Mouse (Mus musculus) ES-E14 (cell line): Measurements from ENCODE around the gene Lmnb2. TPM values are rescaled to one million over a fixed set of nuclear protein-coding genes. Genes with fewer than 3 reads are reported as not detected.

Experiments used
- DNase-seq: peaks from one replicate; pipeline ENCODE4 v3.0.0-alpha.2; 2013; ENCODE audit warnings: low read depth, low spot score
- H3K27ac ChIP-seq: 2 replicates; pipeline ENCODE4 v1.5.1; 2012; ENCODE audit warnings: low read depth, mild to moderate bottlenecking, low read length, moderate library complexity, mixed read lengths; ENCODE audit not compliant: poor library complexity, insufficient read depth, severe bottlenecking
- H3K36me3 ChIP-seq: 2 replicates; pipeline ENCODE4 v1.6.1; 2012; ENCODE audit warnings: mild to moderate bottlenecking, low read length, moderate library complexity, mixed read lengths; ENCODE audit not compliant: control insufficient read depth, poor library complexity, insufficient read depth, severe bottlenecking
- H3K4me1 ChIP-seq, 2 experiments: fragments of 150-350 bp in 1 of 2; sonication (generic) in 1 of 2; 2 replicates each; pipeline ENCODE4 v1.6.1; 2012; ENCODE audit warnings: low read length in 2 of 2, mild to moderate bottlenecking in 1 of 2, mixed read lengths in 1 of 2; ENCODE audit not compliant: control insufficient read depth in 2 of 2, insufficient read depth in 2 of 2, poor library complexity in 1 of 2
- H3K4me3 ChIP-seq, 2 experiments: fragments of 150-350 bp in 1 of 2; sonication (generic) in 1 of 2; 2 replicates each; pipeline ENCODE4 v1.5.1; 2012; ENCODE audit warnings: low read length in 2 of 2, low read depth in 1 of 2, mild to moderate bottlenecking in 1 of 2, mixed read lengths in 1 of 2; ENCODE audit not compliant: insufficient read depth in 1 of 2, poor library complexity in 1 of 2, severe bottlenecking in 1 of 2
- H3K9ac ChIP-seq: 2 replicates; pipeline ENCODE4 v1.6.1; 2012; ENCODE audit warnings: low read depth, mild to moderate bottlenecking, low read length, mixed read lengths; ENCODE audit not compliant: poor library complexity, insufficient read depth, severe bottlenecking
- H3K9me3 ChIP-seq: fragments of 150-350 bp; sonication (generic); 2 replicates; pipeline ENCODE4 v1.6.1; 2012; ENCODE audit warnings: low read depth, mild to moderate bottlenecking, low read length; ENCODE audit not compliant: control insufficient read depth, insufficient read depth
- CHD2 ChIP-seq: IDR thresholded peaks from 2 replicates; pipeline ENCODE4 v1.6.1; 2014; ENCODE audit warnings: mild to moderate bottlenecking, low read depth, low read length, inconsistent platforms
- HCFC1 ChIP-seq: IDR thresholded peaks from 2 replicates; pipeline ENCODE4 v1.6.1; 2012; ENCODE audit warnings: low read length, inconsistent platforms, borderline replicate concordance; ENCODE audit not compliant: insufficient read depth
- MAFK ChIP-seq: IDR thresholded peaks from 2 replicates; pipeline ENCODE4 v1.6.1; 2014; ENCODE audit warnings: mild to moderate bottlenecking, low read depth, low read length, inconsistent platforms; ENCODE audit not compliant: insufficient read depth
- ZC3H11A ChIP-seq: IDR thresholded peaks from 2 replicates; pipeline ENCODE4 v1.6.1; 2012; ENCODE audit warnings: low read depth, mild to moderate bottlenecking, inconsistent platforms, low read length, borderline replicate concordance
- ZNF384 ChIP-seq: IDR thresholded peaks from 2 replicates; pipeline ENCODE4 v1.6.1; 2012; ENCODE audit warnings: low read depth, low read length, inconsistent platforms
- in situ Hi-C, 2 experiments: fragments of 600-800 bp; cut with MboI; formaldehyde crosslinking; loops; one replicate each; pipeline ENCODE4 v1.15.1; 2025; ENCODE audit warnings: low sequenced_read_pairs in 2 of 2, inconsistent platforms in 1 of 2; ENCODE audit not compliant: unreplicated experiment in 2 of 2
- total RNA-seq: library from RNA; depleted of rRNA; stranded (reverse); fragments of 300-350 nt; gene quantifications from 2 replicates; pipeline ENCODE4 v1.2.3, GENCODE M21; 2012

Gene Lmnb2
- total RNA-seq, 1 experiment, result 66.5 TPM

DNA sequence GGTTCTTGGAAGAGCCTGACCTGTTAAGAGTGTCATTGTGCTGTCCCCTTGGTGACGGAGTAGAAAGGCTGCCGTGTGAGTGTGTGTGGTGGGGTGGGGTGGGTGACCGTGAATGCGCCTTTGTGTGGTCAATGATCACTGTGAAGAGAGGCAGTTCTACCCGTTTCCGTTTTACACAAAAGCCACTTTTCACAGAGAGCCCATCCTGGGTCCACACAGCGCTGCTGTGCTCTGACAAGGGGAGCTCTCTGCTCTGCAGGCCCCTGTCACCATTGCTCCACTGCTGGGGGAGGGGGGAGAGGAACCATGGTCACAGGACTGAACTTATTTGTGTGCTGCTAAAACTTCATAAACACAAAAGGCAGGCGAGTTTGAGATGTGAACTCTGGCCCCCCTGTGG is 60.7 kb downstream of the Lmnb2 start:
- peaks cover 3 to 5% of the 10 kb centered on the region in 2 experiments; a peak in 2 of 4 replicates for H3K4me1 ChIP-seq

DNA sequence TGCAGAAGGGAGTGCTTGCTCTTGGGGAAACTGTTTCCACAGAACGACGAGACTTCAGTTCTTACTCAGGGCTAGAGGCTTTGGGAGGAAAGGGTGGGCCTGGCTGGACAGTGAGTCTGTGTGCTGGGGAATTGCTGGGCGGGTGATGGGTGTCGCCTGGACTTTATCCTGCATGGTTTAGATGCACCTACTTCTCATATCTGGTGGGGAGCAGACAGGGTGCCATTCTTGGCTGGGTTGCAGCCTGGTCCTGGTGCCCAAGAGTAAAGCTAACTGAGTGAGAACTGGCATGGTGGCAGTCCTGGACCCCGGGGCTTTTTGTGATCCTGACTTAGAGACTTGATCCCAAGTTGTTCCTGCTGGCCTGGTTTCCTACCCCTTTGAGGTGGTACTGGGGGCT is 61.1 kb downstream of the Lmnb2 start:
- DNase-seq, result no peak
- Histone ChIP-seq H3K4me1 (peaks cover 3 to 5% of the 10 kb centered on the region in 2 experiments; a peak in 2 of 4 replicates), H3K9me3 (no peaks in the 10 kb centered on the region), H3K36me3 (peaks cover 11% of the 10 kb centered on the region), H3K27ac (no peak overlapping the region), H3K9ac (no peak overlapping the region), H3K4me3 (no peak overlapping the region)
- in situ Hi-C loops, result no loop called here
- no peak for TF ChIP-seq CHD2
- no peak for TF ChIP-seq ZNF384
- TF ChIP-seq MAFK, result no peak
- TF ChIP-seq ZC3H11A, result no peak
- no peak for TF ChIP-seq HCFC1

More for the DNA sequence above, 60.7 kb downstream of the Lmnb2 start:
- Histone ChIP-seq H3K9ac (no peak overlapping the region), H3K36me3 (peaks cover 13% of the 10 kb centered on the region), H3K9me3 (no peaks in the 10 kb centered on the region), H3K4me3 (no peak overlapping the region), H3K27ac (no peak overlapping the region)
- no peak for DNase-seq
- TF ChIP-seq HCFC1 (no peak), CHD2 (no peak), MAFK (no peak), ZC3H11A (no peak), ZNF384 (no peak)
- in situ Hi-C loops, result no loop called here

- in situ Hi-C loops, result no loop called here
- TF ChIP-seq HCFC1 (no peak), ZC3H11A (no peak), CHD2 (no peak), MAFK (no peak), ZNF384 (no peak)
- Histone ChIP-seq H3K4me1 (peaks cover 3 to 5% of the 10 kb centered on the region in 2 experiments; a peak in 2 of 4 replicates), H3K36me3 (peaks cover 17% of the 10 kb centered on the region), H3K4me3 (no peak overlapping the region), H3K9me3 (no peaks in the 10 kb centered on the region), H3K27ac (no peak overlapping the region), H3K9ac (no peak overlapping the region)
- no peak for DNase-seq
Measured at GRCm38 (mm10) chr10:80856267-80856666, 61.8 kb downstream of the Lmnb2 start.

- Histone ChIP-seq H3K4me1 (peaks cover 3 to 5% of the 10 kb centered on the region in 2 experiments; a peak in 2 of 4 replicates), H3K36me3 (peaks cover 17% of the 10 kb centered on the region), H3K9me3 (no peaks in the 10 kb centered on the region), H3K9ac (peak overlapping the region; percentile 67), H3K27ac (no peak overlapping the region), H3K4me3 (peak overlapping the region; percentile 77)
- TF ChIP-seq CHD2, result no peak
- TF ChIP-seq HCFC1, result no peak
- no peak for TF ChIP-seq ZNF384
- TF ChIP-seq MAFK, result no peak
- TF ChIP-seq ZC3H11A, result no peak
- in situ Hi-C loops, result no loop called here
- no peak for DNase-seq
Measured at GRCm38 (mm10) chr10:80855749-80856073, 62.3 kb downstream of the Lmnb2 start.
